Mouse (Mus musculus) testis, postnatal 10 days (tissue): ENCODE data around the gene Ttc7.

Experiments used
- DNase-seq: peaks from one replicate; pipeline ENCODE4 v3.0.0; 2021; ENCODE audit warnings: low spot score

Gene Ttc7

DNA sequence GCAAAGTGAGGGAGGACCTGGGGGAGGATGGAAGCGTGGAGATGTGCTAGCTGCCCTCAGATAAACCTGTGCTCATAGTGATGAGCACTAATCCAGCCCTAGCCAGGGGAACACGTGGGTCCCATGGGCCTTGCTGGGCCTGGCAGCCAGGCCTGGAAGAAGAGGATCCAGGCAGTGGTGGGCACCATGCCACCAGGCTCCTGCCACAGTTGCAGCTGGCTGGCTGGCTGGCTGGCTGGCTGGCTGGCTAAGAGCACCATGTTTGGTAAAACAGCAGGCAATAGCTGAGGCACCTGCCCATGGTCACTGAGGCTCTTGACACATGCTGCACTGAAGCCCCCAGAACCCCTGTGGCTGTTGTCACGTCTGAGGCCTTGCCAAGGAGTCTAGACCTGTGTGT is 85.0 kb downstream of the Ttc7 start:
- DNase-seq: peak; percentile 77

DNA sequence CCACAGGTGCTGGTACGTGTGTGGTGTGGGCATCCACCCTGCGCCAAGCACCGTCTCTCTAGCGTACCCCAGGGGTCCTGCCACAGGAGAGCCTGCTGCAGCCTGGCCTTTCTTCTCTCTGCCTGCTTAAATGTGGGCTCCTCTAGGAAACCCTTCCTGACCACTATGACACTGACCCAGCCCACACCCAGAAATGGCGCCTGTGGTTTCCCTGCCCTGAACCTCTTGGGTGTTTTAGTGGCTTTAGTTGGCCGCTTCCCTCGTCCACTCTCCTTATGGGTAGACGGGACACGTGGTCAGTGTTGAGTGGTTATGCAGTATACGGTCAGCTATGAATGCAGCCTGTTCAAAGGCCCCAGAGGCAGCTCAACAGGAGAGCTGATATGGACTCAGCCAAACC is 85.8 kb downstream of the Ttc7 start:
- DNase-seq: no peak

GRCm38 (mm10) chr17:87369270-87369759 is 86.6 kb downstream of the Ttc7 start:
- DNase-seq: no peak

- DNase-seq: no peak
These were observed 89.5 kb downstream of the Ttc7 start for GRCm38 (mm10) chr17:87372189-87372588.

DNA sequence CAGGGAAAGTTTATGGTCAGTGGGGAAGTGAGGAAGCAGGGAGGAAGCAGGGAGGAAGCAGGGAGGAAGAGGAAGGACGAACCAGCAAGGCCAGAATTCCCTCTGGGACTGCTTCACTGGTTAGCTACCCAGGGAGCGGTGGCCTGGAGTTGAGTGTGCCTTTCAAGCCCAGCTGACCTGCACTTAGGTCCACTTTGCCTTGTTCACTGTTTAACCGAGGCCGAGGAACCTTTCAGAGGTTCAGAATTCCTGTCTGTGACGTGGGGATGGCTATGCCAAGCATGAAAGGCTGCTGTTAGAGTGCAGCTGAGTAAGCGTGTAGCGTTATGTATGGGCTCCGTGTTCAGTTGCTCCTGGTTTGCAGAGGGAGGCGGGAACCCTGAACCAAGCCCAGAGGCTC is 90.6 kb downstream of the Ttc7 start:
- no peak for DNase-seq

DNA sequence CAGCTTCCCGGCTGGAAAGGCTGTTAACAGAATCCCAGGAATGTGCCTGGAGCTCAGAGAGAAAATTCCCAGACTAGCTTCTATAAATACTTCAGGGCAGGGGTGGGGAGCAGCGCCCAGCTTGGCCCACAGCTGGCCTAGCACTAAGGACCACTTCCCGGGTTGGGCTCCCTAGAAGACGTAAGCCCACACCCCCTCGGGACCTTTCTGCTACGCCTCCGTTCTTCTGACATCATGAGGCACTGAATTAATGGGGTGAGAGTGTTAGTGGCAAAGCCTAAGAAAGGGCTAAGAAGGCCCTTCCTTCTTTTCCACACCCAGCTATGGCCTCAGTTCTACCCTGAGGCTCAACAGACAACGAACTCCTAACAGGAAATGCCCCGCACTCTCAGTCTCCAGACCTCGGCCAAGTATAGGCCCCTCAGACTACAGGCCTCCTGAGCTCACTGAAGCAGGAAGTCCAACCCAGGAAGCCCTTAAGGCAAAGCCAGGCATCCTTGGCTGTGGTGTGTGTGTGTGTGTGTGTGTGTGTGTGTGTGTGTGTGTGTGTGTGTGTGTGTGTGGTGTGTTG is 93.3 kb downstream of the Ttc7 start:
- no peak for DNase-seq

- DNase-seq: no peak
These were observed 94.3 kb downstream of the Ttc7 start for GRCm38 (mm10) chr17:87376831-87377471.

GRCm38 (mm10) chr17:87377536-87377935 is 94.8 kb downstream of the Ttc7 start:
- DNase-seq: no peak

DNA sequence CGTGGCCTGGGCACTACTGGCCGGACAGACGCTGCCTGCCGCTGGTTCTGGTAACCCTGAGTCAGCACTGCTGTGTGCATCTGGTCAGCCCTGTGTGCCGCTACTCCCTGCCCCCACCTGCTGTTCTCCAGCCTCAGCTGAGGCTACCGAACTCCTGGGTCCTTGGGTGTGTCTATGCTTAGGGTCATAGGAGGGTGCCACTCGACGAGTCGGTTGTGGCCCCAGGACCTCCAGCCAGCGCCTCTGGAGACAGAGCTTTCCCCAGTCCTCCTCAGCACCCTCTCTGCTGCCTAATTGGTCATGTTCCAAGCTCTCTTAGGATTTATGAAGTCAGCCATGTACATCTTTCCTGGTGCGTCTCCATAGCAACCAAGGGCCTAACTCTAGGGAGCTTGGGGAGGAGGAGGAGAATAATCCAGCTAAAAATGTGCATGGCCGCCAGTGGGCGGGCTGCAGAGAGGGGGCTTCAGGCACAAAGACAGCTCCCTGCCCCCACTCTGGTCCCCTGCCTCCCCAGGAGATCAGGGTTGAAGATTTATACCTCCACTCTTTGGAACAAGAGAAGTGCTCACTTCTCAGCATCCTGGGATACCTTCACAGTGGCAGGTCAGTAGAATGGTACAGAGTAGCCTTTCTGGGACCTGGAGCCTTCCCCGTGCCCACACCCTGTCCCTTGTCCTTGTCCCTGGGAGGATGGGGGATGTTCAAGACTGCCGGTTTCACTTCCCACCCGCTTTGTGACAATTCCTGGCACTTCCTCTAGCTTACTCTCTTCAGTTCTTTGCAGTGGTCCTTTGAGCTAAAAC is 95.9 kb downstream of the Ttc7 start:
- no peak for DNase-seq

DNA sequence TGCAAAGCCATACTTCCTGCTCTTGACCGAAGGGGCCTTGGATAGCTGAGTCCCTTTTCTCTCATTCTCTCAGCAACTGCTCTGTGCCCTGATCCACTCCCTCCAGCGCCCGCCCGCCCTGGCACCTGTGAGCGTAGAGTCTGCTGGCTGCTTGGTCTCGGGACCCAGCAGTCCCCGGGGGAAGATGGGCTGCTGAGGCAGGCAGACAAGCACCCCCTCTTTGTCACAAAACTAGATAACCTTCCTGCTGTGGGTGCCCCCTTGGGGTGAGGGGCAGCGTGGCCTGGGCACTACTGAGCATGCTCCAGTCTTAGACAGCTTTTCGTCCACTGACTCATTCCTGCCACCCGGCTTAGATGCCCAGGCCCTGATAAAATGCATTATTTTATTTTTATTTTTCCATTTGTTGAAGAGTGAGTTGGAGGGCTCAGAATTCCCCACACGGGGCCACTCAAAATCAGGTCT is 96.5 kb downstream of the Ttc7 start:
- no peak for DNase-seq

DNA sequence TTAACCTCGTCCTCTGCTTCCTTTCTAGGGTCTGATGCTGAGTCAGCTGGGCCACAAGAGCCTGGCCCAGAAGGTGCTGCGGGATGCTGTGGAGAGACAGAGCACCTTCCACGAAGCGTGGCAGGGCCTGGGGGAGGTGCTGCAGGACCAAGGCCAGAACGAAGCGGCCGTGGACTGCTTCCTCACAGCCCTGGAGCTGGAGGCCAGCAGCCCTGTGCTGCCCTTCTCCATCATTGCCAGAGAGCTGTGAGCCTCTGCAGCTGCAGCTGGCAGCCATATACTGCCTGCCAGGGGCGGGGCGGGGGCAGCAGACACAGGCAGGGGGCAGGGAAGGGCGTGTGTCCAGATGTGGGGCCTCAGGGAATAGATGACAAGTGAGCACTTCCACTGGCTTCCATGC is 97.1 kb downstream of the Ttc7 start:
- DNase-seq: peak; percentile 51

DNA sequence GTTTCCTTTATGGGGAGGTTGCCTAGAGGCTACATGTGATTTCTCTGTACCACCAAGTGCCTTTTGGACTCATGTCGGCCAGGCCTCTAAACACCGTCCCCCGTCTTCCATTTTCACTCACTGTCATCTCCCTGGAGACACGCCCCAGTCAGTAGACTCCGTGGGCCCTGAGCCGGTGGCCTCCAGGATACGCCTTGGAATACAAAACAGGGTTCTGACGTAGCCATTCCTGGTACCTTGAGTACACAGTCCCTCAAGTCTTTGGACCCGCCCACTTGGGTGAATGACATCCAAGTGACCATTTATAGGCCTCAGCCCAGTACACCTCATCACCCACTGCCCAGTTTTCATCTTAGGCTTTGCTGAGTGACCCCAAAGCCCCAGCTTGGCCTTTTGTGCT is 98.0 kb downstream of the Ttc7 start:
- DNase-seq: no peak

DNA sequence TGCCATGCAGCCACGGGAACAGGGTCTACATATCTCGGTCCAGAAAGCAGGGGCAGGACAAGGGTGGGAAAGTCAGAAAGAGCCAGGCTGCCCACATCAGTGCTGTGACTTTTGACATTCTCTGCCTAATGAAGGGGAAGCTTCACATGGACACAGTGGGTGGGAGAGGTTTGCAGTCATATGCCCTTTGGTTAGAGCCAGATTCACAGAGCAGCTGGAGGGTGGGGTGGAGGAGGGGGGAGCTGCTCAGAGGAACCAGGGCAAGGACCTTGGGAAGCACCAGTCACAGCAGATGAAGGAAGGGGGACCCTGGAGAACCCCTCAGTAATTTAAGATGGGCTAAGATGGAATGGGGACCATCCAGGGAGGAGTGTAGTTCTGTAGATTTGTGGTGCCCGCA is 103.1 kb downstream of the Ttc7 start:
- DNase-seq: no peak

GRCm38 (mm10) chr17:87387068-87387467 is 104.4 kb downstream of the Ttc7 start:
- no peak for DNase-seq

GRCm38 (mm10) chr17:87391242-87391641 is 108.6 kb downstream of the Ttc7 start:
- DNase-seq: no peak

- DNase-seq: no peak
These were observed 114.4 kb downstream of the Ttc7 start for GRCm38 (mm10) chr17:87397088-87397487.

DNA sequence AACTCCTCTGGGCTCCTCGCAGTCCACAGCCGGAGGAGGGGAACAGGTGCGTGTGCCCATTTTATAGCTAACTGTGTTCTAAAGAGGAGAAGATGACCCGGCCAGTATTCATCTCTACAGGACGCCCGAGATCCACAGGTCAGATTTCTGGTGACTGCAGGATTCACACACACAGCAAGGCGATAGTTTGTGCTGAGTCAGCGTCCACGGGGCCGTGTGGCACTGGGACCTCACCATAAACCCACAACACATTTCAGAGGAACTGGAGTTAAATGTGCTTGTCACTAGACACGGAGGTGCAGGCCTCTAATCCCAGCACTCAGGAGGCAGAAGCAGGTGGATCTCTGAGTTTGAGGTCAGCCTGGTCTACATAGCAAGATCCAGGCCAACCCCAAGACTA is 119.8 kb downstream of the Ttc7 start:
- no peak for DNase-seq

- DNase-seq: no peak
These were observed 120.8 kb downstream of the Ttc7 start for GRCm38 (mm10) chr17:87403462-87403861.

- DNase-seq: no peak
These were observed 122.9 kb downstream of the Ttc7 start for GRCm38 (mm10) chr17:87405576-87405975.

DNA sequence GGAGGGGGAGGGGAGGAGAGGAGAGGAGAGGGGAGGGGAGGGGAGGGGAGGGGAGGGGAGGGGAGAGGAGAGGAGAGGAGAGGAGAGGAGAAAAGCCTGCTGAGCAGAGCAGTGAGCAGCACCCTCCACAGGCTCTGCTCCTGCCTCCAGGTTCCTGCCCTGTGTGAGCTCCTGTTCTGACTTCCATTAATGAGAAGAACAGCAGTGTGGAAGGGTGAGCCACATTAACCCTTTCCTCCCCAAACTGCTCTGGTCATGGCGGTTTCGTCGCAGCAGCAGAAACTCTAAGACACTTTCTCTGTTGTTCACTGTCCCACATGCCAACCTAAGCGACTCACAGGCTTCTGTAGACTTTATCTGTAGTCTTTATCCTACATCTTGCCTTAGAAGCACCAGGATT is 124.0 kb downstream of the Ttc7 start:
- DNase-seq: no peak

- DNase-seq: no peak
These were observed 135.4 kb downstream of the Ttc7 start for GRCm38 (mm10) chr17:87418082-87418481.

- DNase-seq: no peak
These were observed 144.8 kb downstream of the Ttc7 start, which contains the start of gene Stpg4 for GRCm38 (mm10) chr17:87427511-87427910. Stpg4 (minus strand) TSS chr17:87427741.

- no peak for DNase-seq
These were observed 146.7 kb downstream of the Ttc7 start for GRCm38 (mm10) chr17:87429431-87429830.
